Mouse (Mus musculus): ENCODE data around the gene Leng1. TPM values are rescaled to one million over a fixed set of nuclear protein-coding genes. Genes with fewer than 3 reads are reported as not detected.
A peak's percentile ranks its signal among the peaks of the same experiment; 100 is the strongest.

Gene Leng1
- polyA plus RNA-seq, 1 experiment from 2014 or later, result 22.9 TPM

- DNase-seq (ENCODE audit: low spot score), result no peak
Observed at GRCm38 (mm10) chr7:3630478-3630815, 35.2 kb downstream of the Leng1 start.

GRCm38 (mm10) chr7:3629543-3630477 lies 35.8 kb downstream of the Leng1 start, which contains the start of the genes Tfpt and Prpf31:
Gene Tfpt (minus strand): TSS chr7:3629929.
Gene Prpf31 (plus strand): TSS chr7:3629985.
- DNase-seq (ENCODE audit: low spot score), result peak; percentile 93

- DNase-seq (ENCODE audit: low spot score), result no peak
Observed at GRCm38 (mm10) chr7:3629030-3629429, 36.6 kb downstream of the Leng1 start.

- DNase-seq (ENCODE audit: low spot score), result peak; percentile 94
Observed at GRCm38 (mm10) chr7:3617242-3617995, 48.2 kb downstream of the Leng1 start, which contains the start of gene Ndufa3. Gene Ndufa3 (plus strand): TSS chr7:3617373.

DNA sequence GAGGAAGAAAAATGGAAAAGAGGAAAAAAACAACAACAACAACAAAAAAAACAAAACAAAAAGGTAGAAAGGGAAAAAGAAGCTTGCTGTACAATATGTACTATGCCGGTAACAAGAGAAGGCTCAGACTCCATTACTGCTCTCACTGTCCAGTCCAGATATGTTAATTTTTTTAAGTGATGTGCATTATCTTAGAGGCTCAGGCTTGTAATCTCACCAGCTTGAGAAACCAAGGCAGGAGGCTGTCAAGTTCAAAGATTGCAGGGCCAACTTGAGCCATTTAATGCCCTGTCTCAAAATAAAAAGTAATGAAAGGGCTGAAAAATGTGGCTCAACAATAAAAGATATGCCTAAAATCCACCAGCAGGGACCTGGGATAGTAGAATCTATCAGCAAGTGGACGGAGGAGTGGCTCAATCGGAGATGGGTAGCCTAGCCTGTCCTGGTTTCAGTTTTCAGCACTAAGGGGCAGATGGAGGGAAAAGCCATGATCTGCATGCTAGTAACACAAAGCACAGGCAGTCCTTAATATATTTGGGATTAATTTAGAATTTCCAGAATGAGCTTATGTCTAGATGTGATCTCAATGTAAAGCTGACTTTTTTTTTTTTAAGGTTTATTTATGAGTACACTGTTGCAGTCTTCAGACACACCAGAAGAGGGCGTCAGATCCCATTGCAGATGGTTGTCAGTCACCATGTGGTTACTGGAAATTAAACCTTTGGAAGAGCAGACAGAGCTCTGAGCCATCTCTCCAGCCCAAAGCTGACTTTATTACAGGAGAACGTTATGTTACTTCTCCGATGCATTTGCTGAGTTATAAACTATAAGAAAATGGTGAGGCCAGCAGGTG lies 49.0 kb downstream of the Leng1 start:
- DNase-seq (ENCODE audit: low spot score), result no peak

GRCm38 (mm10) chr7:3616057-3616388 lies 49.6 kb downstream of the Leng1 start, which contains the start of gene Oscar:
Gene Oscar (minus strand): TSS chr7:3616157.
- no peak for DNase-seq (ENCODE audit: low spot score)

DNA sequence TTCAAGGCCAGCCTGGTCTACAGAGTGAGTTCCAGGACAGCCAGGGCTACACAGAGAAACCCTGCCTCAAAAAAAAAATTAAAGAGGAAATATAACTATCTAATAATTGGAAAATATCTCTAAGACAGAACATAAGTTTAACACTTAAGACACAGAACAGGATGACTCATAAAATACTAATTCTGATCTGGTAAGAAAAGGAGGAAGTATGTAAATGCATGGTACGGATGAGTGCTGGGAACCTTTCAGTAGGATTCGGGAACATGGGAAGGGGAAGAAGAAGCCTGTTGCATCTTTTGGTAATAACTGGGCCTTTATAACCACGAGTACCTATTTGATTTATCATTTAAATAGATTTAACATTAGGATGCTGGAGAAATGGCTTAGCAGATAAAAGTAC lies 51.6 kb downstream of the Leng1 start:
- DNase-seq (ENCODE audit: low spot score), result no peak

DNA sequence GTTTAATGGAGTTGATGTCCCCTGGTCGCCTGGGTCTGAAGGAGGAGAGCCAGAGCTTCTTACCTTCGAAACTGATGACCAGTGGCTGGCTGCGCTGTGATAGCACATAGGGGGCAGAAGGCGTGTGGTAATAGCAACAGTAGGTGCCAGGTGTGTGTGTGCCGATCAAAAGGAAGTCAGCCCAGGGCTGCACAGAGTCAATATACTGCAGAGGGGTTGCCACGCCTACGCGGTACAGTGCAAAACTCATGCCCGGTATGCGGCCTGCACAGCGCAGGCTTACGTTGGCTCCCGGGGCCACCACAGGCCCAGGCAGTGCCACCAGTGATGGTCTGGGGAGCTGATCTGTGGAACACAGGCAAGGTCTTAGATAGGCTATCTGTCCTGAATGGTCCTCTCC lies 54.6 kb downstream of the Leng1 start:
- no peak for DNase-seq (ENCODE audit: low spot score)

- no peak for DNase-seq (ENCODE audit: low spot score)
Observed at GRCm38 (mm10) chr7:3610437-3610836, 55.2 kb downstream of the Leng1 start.

Small RNA genes within 50 kb of the gene (microRNA-seq; reads per million reads assigned to microRNA genes)
- 6.7 reads per million, percentile 11 among the genes with 10 or more reads in this experiment for gene Mir3572 (ENCODE audit: borderline number of aligned reads)

Other genes starting within 250 kb of the Leng1 start
- gene Cacng6, start 241.6 kb downstream of the Leng1 start, polyA plus RNA-seq (2015; fragmentation: Nextera tagmentation; extraction: Ambion mirVana), result 0.13 and 0.26 TPM in 2 replicates
- 0.21 and 0.39 TPM in 2 replicates for gene Tarm1, start 163.2 kb downstream of the Leng1 start, polyA plus RNA-seq (2015; fragmentation: Nextera tagmentation; extraction: Ambion mirVana)
- 0.09 TPM in 1 of 2 replicates, not detected in the other for gene Oscar, start 49.7 kb downstream of the Leng1 start, polyA plus RNA-seq (2015; fragmentation: Nextera tagmentation; extraction: Ambion mirVana)
- 523 and 568 TPM in 2 replicates for gene Ndufa3, start 48.5 kb downstream of the Leng1 start, polyA plus RNA-seq (2015; fragmentation: Nextera tagmentation; extraction: Ambion mirVana)
- 20.8 and 28.9 TPM in 2 replicates for gene Tfpt, start 35.9 kb downstream of the Leng1 start, polyA plus RNA-seq (2015; fragmentation: Nextera tagmentation; extraction: Ambion mirVana)
- 88.2 and 93.1 TPM in 2 replicates for gene Prpf31, start 35.9 kb downstream of the Leng1 start, polyA plus RNA-seq (2015; fragmentation: Nextera tagmentation; extraction: Ambion mirVana)
- gene Cnot3, start 20.6 kb downstream of the Leng1 start, polyA plus RNA-seq (2015; fragmentation: Nextera tagmentation; extraction: Ambion mirVana), result 42.6 and 44.5 TPM in 2 replicates
- 12.5 TPM in 2 replicates for gene Tmc4, start 11.7 kb upstream of the Leng1 start, polyA plus RNA-seq (2015; fragmentation: Nextera tagmentation; extraction: Ambion mirVana)
- gene Tsen34, start 27.0 kb upstream of the Leng1 start, polyA plus RNA-seq (2015; fragmentation: Nextera tagmentation; extraction: Ambion mirVana), result 67.5 and 70.1 TPM in 2 replicates
- 36.0 and 40.1 TPM in 2 replicates for gene Mboat7, start 27.7 kb upstream of the Leng1 start, polyA plus RNA-seq (2015; fragmentation: Nextera tagmentation; extraction: Ambion mirVana)
- gene Rps9, start 38.2 kb upstream of the Leng1 start, polyA plus RNA-seq (2015; fragmentation: Nextera tagmentation; extraction: Ambion mirVana), result 2,079 and 2,116 TPM in 2 replicates
- 2.5 TPM in 2 replicates for gene Pirb, start 54.6 kb upstream of the Leng1 start, polyA plus RNA-seq (2015; fragmentation: Nextera tagmentation; extraction: Ambion mirVana)
- 0.06 TPM in 1 of 2 replicates, not detected in the other for gene Gm15448, start 159.8 kb upstream of the Leng1 start, polyA plus RNA-seq (2015; fragmentation: Nextera tagmentation; extraction: Ambion mirVana)
- gene Pira2, start 179.2 kb upstream of the Leng1 start, polyA plus RNA-seq (2015; fragmentation: Nextera tagmentation; extraction: Ambion mirVana), result 0.45 and 0.51 TPM in 2 replicates
- gene Gm14548, start 232.3 kb upstream of the Leng1 start, polyA plus RNA-seq (2015; fragmentation: Nextera tagmentation; extraction: Ambion mirVana), result 0.22 and 0.49 TPM in 2 replicates
- gene Lilra6, start 249.7 kb upstream of the Leng1 start, polyA plus RNA-seq (2015; fragmentation: Nextera tagmentation; extraction: Ambion mirVana), result 0.20 and 0.21 TPM in 2 replicates

Data from thymus, postnatal 0 days (tissue).